Mouse (Mus musculus): ENCODE measurements around the gene Shisa9. TPM values are rescaled to one million over a fixed set of nuclear protein-coding genes. Genes with fewer than 3 reads are reported as not detected.

The Shisa9 gene
- total and polyA plus RNA-seq, 3 experiments: 2.4 to 4.6 (median 3.5) TPM

DNA sequence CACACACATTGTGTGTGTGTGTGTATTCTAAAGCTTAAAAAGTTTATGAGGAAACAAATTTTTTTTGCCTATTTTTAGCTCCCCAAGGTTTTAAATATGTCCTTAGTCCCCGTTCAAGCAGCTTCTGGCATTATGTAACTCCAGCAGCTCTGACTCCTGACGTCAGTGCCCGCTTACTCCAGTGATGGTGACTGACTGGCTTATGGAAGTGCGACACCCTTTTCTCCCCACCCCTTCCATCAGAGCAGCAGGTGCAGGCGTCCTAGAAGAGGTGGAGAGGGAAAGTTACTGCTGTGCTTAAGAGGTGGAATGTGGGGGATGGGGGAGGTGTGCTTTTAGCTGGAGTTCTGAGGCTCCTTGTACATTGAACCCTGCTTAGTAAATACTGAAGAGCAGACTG is 213.7 kb downstream of the Shisa9 start:
- DNase-seq: peak; percentile 33

DNA sequence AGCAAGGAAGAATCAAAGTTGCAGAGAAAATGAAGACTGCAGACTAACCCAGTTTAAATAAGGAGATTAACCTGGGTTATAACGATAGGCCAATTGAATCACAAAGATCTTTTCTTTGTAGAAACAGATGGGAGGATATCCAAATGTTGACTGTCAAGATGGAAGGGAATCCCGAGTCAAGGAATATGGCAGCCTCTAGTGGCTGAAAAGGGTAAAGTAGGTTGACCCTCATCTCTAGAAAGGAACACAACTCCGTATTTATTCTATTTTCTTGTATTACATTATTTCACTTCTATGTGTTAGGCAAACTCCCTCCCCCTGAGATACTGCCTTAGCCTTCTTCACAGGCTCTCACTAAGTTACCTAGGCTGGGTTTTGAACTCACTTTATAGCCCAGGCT is 217.3 kb downstream of the Shisa9 start:
- peak; percentile 36 for DNase-seq

DNA sequence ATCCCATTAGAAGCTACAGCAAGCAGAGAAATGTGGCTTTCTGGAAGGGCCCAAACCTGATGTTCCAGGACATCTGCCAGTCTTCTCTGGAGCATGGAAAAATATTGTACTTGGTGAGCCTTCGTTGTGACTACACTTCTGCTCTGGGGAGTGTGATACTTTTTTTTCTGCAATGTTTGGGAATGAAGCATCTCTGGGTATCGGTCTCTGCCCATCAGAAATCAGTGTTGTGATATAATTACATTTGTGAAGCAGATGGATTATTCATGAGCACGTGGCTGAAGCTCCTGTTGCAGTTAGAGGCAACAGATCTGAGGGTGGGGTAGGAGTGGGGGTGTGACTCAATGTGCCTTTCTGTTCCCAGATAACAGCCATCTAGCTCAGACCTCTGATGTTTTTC is 218.2 kb downstream of the Shisa9 start:
- DNase-seq: no peak

DNA sequence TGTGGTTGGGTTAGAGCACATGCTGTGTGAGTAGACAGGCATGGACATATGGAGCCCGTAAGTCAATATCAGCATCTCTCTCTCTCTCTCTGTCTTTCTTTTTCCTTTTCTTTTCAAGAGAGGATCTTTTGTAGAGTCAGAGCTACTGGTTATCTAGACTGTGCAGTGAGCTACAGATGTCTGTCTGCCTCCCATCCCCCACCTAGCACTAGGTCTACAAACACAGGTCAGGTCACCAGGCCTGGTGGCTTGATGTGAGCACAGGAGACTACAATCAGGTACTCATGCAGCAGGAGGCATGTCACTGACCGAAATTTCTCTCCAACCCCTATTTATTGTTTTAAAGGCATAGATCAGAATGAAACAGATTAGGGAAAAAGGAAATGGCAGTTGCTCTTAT is 219.1 kb downstream of the Shisa9 start:
- no peak for DNase-seq

DNA sequence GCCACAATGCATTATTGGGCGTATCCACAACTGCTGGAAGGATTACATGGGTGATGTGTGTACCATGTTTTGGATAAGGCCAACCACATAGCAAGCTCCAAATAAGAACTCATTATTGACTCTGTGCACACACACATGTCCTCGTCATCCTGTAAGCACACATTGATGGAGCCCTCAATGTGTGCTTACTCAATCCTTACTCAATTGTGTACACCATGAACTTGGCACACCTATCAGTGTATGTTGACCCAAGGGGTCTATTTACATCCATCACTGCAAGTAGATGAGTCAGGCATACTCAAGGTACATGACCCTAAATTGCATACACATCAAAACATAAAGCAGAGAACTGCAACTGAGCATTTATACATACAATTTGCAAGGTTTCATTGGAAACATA is 220.5 kb downstream of the Shisa9 start:
- no peak for DNase-seq

DNA sequence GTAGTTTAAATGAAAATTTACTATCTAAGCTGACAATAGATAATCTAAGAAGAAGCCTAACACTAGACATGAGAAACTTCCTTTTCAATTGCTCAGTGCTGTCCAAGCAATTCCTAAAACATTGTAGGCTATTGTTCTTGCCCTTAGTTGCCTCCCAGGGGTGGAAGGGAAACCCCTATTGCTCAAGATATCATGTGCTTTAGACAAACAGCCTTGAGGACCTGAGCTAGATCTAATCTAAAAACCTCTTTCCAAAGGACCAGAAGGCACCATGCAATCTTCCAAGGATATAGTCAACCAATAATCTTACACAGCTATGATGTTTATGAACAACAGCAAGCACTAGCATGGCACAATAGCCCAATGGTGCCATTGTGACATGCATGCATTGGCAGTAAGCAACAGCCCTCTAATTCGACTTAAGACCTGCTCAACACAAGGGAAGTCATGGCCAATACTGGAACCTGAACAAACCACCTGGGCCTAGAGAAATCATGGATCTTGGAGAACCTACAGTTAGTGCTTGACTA is 222.6 kb downstream of the Shisa9 start:
- DNase-seq: no peak

DNA sequence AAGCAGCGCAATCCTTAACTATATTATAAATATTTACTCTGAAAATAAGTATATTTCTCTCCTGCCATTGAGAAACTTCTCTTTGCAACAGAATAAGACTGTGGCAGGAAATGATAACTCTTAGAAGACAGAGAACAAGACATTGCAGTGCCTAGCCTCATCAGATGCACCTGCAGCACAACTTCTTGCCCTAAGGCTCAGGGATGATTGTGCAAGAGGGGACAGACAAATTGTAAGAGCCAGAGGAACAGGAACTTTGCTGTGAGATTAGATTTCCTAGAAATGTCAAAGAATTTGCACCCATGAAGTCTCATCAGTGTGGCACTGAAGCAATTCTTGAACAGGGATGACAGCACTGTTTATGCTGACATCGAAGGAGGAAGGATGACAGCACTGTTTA is 223.0 kb downstream of the Shisa9 start:
- no peak for DNase-seq

DNA sequence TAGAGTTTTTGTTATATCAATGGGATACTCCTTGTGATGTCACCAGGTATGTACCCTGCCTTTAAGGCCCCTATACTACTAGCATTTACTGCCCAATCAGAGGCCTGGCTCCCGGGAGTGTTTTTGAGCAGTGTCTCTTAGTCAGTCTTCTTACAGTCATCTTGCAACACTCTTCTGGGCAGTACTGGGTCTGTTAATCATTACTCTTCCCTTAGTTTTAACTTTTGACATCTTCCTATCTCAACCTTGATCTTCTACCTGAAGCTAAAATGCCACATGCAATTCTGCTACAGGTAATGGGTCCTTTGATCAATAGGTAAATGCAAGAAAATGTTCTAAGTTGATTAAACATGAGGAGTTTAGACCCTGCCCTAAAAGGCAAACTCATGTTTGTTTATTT is 225.4 kb downstream of the Shisa9 start:
- no peak for DNase-seq

DNA sequence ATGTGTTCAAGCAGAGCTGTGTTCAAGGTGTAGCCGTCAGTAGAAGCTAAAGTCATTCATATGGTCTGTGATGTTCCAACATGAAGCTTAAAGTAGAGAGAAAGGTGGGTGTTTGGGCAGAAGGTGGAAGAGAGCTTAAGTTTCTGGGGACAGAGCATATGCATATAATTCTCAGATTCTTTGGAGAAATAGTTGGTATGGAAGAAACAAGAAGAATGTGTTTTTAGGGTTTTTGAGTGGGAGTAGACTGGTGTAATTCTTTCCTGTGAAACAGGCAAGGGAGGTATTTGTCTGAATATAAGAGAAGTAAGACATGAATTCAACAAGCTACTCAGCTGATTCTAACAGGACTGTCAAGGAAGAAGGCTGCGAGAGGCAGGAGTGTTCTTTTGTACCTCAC is 225.9 kb downstream of the Shisa9 start:
- no peak for DNase-seq

DNA sequence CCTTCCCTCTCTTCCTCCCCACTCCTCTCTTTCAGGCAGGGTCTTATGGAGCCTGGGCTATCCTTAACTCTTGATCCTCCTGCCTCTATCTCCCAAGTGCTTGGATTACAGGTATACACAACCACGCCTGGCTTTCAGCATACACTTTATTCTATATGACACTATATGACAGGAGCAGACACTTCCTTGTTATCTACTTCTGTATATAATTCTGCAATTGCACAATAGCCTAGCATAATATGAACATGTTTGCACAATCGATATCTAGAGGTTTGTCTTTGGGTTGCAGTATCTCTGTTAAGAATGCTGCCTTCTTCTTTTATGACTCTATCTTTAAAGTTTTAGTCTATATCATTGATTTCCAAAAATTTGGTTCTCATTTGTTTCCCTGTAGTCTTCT is 230.1 kb downstream of the Shisa9 start:
- no peak for DNase-seq

DNA sequence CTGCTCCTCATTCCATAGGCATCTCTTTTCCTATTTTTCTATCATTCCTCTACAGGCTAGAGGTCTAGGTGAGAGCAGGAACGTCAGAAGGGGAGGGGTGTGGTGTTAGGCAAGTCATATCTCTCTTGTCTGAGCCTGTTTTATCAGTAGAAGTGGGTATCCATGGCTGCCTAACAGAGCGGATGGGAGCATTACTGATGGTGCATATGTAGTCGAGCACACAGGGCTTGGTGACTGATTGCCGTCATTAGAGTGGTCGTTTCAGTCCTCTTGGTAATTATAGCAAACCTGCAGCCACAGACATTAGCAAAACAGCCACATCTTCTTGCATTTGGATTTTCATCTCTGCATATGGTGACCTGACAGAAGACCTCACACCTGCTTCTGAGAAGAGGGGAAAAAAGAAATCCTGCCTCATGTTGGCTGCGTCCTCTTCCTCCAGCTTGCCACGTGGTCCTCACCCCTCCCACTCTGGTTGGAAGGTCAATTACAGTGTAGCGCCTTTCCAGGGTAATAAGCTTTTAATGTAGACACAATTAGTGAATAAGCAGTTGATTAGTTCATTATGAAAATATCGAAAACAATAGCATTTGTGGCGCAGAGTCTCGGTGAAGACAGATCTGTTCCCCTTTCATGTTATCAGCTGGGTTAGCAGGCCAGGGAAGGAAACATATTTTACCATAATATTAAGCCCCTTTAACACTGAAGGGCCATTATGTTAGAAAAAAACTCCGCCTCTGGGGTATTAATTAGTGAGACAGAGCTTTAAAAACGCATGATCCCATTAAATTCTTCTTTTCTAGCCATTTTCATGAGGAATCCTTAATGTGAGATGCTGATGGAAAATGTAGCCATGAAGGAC is 233.6 kb downstream of the Shisa9 start:
- DNase-seq: no peak

DNA sequence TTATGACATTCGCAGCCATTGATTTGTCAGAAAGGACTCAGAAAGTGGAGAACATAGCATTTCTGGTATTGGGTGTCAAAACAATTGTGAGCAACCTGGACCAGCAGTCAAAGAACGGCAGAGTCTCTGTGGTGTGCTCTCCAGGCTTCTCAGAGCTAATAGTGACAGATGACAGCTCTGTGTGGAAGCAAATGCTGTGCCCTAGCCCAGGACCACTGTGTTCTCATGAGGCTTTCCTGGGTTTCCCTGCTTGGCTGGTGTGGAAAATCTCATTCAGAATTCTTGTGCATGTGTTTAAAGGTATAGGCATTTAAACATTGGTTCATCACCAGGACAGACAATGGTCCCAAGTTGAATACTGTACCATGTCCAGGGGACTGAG is 234.2 kb downstream of the Shisa9 start:
- DNase-seq: no peak

DNA sequence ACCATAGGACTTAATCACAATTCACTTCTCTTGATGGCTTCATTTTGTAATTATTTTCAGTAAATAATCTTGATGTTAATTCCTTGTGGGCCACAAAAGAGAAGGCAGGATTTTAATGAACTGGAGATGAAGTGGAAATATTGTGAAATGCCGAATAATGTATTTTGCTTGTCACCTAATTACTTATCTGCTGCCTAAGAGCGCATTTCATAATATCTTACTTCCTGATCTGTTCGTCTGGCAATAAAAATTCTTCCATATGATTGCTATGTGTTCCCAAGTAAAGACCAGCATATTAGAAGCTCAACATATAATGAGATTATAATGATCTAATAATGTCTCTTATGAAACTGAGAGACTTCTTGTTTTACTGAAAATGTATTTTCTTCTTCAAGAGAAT is 235.9 kb downstream of the Shisa9 start:
- DNase-seq: no peak

DNA sequence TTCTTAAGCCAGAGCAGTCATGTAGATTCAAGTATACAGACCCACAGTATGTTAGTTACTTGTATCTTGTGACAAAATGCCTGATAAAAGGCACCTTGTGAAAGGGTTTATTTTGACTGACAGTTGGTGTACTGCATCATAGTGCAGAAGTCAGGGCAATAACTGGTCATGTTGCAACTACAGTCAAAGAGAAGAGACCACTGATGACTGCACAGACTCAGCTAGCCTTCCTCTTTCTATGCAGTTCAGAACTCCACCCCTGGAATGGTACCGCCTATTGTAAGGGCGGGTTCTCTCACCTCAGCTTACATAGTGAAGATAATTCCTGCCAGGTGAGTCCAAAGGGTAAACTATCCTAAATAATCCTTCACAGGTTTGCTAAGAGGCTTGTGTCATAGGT is 239.6 kb downstream of the Shisa9 start:
- no peak for DNase-seq

DNA sequence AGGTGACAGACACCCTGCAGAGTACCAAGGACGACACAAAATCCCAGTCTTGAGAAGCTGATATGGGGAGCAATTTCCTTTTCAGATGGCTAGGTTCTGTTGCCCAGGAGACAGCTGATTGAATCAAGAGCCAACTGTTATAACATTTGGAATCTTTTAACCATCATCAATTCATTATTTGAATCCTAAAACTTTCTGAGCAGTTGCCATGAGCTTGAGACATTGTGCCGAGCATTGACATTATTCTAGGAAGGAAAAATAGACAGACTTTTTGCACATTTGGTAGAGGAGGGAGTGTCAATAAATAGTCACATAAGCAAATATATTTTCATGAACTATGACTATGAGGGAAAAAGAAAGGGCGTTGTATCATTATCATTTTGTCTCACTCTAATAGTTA is 243.0 kb downstream of the Shisa9 start:
- DNase-seq: no peak

DNA sequence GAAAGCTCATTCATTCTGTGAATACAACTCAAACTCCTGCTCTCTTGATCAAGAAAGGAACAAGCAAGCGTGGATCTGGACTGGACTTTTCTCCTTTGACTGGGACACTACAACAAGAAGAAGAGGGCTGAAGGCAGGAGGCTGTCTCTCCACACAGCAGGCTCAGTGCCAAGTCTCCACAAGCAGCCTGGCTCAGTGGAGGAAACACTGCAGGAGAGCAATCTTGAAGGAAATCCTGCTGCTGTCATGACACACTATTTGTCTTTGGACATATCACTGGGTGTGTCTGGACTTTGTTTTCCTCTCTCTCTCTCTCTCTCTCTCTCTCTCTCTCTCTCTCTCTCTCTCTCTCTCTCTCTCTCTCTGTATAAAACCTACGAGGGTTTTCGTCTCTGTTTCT is 249.4 kb downstream of the Shisa9 start:
- DNase-seq: peak; percentile 32

DNA sequence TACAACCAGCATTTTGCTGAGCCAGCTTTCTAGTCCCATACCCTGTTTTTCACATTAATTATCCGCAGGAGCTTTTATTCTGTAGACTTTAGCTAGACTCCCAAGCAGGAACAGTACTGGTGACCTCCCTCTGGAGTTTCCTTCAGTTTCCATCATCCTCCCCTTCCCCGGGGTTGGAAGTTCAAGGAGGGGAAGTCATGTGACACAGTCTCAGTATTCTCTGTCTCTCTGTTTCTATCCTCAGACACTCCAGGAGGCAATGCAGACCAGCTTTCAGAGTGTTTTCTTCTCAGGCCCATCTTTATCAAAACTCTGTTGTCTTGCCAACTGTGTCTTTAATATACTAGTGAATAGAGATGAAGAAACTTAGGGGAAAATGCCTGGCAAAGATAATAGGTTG is 250.4 kb downstream of the Shisa9 start:
- peak; percentile 31 for DNase-seq

DNA sequence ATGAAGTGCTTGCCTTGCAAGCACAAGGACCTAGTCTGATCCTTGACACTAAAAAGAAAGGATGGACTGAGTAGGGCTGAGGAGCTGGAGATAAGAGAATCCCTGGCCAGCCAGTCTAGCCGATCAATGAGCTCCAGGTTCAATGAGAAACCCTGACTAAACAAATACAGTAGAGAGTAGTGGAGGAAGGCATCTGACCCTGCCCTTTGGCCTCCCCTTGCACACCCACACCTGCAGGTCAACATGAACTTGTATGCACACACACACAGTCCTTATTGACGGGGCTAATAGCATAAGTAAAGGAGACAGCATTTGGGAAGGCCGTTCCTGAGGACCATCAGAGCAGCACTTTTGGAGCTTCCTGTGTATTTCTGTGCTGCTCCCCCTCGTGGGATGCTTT is 254.7 kb downstream of the Shisa9 start:
- DNase-seq: no peak

DNA sequence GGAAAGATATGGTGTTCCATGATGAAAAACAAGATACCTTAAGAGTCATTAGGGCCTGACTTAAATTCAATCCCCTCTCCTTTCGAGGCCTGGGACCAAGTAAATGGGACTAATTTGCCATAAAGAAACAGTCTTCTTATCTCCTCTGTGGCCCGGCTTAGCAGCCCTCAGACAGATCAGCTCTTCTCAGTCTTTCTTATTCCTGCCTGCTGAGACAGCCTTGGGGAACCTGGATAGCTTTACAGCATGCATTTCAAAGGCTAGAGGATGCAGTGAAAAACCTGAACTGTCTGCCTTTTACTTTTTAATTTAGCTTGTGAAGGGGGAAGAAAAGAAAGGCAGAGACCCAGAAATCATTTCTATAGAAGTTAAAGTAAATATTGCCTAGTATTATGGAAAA is 275.4 kb downstream of the Shisa9 start:
- no peak for DNase-seq

DNA sequence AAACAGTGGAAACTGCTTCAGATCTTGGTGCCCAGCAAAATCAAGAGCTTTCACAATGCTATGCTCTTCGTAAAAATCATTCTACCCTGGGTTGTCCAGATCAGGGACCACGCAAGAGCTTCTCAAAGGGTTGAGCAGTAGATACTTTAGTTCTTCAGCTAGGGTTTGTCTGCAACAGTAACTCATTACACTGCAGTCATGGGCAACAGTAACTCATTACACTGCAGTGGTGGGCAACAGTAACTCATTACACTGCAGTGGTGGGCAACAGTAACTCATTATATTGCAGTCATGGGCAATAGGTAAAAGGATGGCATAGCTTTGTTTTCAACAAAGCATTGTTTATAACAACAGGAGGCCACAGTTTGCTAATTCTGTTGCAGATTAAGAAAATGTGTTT is 281.9 kb downstream of the Shisa9 start:
- DNase-seq: no peak

DNA sequence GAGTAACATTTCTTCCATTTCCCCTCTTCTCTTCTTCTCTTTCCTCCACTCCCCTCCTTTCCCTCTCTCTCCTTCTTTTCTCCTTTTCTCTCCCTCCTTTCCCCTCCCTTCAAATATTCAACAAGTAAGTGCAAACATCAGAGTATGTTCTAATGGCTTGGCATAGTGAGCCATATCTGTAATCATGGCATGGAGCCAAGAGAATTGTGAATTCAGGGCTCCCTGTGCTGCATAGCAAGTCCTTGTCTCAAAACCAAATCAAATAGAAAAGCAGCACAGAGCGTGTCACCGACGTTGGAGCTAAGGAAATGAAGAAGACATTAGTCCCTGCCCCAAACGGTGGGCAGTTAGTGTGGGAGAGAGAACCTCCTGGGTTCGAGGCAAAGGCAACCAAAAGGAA is 316.6 kb downstream of the Shisa9 start:
- no peak for DNase-seq

DNA sequence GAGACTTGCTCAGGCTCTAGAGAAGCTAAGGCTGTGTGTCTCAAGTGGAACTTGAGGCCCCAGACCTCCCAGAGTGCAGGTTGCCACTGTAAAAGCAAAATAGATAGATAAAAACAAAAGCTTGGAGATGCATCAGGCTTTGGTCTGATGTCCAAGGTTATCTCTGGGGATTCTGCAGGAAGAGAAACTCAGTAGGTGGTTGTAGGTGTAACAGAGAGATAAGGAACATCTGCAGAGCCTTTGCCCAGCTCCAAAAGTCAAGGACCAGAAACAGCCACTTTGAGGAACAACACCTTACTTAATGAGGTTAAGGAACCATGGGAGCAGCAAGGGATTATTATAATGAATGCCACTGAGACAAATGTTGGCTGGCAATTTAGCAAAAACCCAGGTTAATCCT is 319.5 kb downstream of the Shisa9 start:
- DNase-seq: no peak

DNA sequence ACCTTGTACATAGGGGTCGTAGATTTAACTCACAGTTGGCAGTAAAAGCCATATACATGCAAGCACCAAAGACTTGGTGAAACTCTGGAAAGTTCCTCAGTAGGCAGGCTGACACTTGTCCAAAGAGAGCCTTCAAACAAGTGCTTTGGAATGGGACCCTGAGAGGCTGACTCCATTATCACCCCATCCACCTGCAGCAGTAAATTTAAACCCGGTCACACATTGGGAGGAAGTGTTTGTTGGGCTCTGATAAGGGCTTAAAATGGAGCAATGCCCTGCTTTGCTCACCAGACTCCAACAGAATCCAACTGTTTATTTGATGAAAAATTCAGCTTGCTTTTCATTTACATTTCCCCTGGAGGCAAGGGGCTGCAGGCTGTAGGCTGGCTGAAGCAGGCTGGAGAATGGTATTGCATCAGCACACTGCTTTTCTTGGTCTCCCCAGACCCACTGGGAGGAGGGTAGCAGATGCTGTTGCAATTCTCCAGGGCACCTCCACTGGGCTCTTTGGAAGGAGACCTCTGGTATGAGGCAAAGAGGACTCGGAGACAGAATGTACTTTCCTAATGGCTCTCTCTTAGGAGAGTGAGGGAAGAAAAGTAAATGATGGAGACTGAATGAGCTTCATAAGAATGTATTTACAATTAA is 323.5 kb downstream of the Shisa9 start:
- no peak for DNase-seq

DNA sequence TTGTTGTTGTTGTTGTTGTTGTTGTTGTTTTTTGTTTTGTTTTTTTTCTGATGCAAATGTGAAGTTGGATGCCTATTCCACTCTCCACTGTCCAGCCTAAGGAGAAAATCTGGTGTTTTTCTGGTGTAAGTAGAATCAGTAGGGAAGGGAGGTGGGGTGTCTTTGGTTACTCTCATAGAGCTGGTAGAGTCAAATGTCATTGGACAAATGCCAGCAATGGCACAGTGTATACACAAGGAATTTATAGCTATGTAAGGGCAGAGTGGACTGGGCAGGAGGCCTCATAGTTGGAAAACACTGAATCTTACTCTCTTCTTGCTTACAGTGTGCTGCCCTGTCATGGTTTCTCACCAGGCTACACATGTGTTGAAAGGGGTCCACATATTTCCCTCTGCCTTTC is 325.9 kb downstream of the Shisa9 start:
- DNase-seq: no peak
